8 mouse cellular contexts compared by ENCODE assay signal in the genomic region with DNA sequence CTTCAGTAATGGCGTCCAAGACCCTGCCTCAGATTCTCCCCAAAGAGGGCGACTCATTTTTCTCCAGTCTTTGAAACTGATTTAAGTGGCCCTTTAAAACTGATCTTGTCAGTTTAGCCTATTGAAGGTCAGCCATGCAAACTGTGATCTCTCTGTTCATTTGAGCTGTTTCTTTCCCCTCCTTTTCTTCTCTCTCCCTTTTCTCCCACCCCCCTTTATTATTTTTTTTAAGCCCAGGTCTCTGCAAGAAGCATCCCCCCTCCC. TPM values are rescaled to one million over a fixed set of nuclear protein-coding genes. Genes with fewer than 3 reads are reported as not detected.
DNase-seq lines count a peak whose midpoint lies in the region; ATAC-seq lines count a peak whose summit lies in the region.

No protein-coding gene starts in this region.

- ATAC-seq in kidney, embryonic 15.5 days (replicated peaks; ENCODE audit: low FRiP score): no peak
- no peak for ATAC-seq in forebrain, embryonic 11.5 days (replicated peaks; ENCODE audit: low FRiP score)
- ATAC-seq in limb, embryonic 11.5 days (ENCODE audit: insufficient number of reproducible peaks, low FRiP score, low TSS enrichment, low read depth): no peak
- no peak for ATAC-seq in neural tube, embryonic 14.5 days (ENCODE audit: low read depth)

- H3K27ac ChIP-seq in kidney, embryonic 15.5 days: peak overlapping the region; percentile 100
- peak overlapping the region; percentile 62; the same call in 1 of the 2 replicates for H3K27ac ChIP-seq in forebrain, embryonic 11.5 days (ENCODE audit: low read depth, low read length)
- no peak overlapping the region for H3K27ac ChIP-seq in limb, embryonic 11.5 days (replicated peaks; ENCODE audit: low read depth, low read length)
- H3K27ac ChIP-seq in neural tube, embryonic 14.5 days (ENCODE audit: low read depth, low read length): peak overlapping the region; percentile 58; the same call in 1 of the 2 replicates

- no peak for DNase-seq in kidney, postnatal 14 days
- DNase-seq in forebrain, embryonic 11.5 days (ENCODE audit: low spot score): no peak
- DNase-seq in limb, embryonic 11.5 days (ENCODE audit: low spot score): no peak
- DNase-seq in yolk sac, embryonic 10.5 days (ENCODE audit: low spot score): no peak
- no peak for DNase-seq in T-cell, adult 2 months (ENCODE audit: low spot score)
- no peak for DNase-seq in frontal cortex, postnatal 14 days (ENCODE audit: low spot score in 2 of 2)

- H3K4me2 ChIP-seq in kidney, embryonic 15.5 days: peak overlapping the region; percentile 75
- H3K4me2 ChIP-seq in forebrain, embryonic 11.5 days (ENCODE audit: low read depth, low read length, severe bottlenecking): peak overlapping the region; percentile 75
- peak overlapping the region; percentile 92 for H3K4me2 ChIP-seq in limb, embryonic 11.5 days (ENCODE audit: low read depth, severe bottlenecking)
- peak overlapping the region; percentile 89 for H3K4me2 ChIP-seq in neural tube, embryonic 14.5 days (ENCODE audit: low read depth, low read length)

- H3K4me1 ChIP-seq in kidney, embryonic 15.5 days: peaks cover 15% of the 10 kb centered on the region
- H3K4me1 ChIP-seq in forebrain, embryonic 11.5 days (replicated peaks; ENCODE audit: control insufficient read depth, insufficient read depth, low read length): no peaks in the 10 kb centered on the region
- peaks cover 10% of the 10 kb centered on the region for H3K4me1 ChIP-seq in limb, embryonic 11.5 days (ENCODE audit: control insufficient read depth, insufficient read depth, low read length)
- peaks cover 6% of the 10 kb centered on the region for H3K4me1 ChIP-seq in neural tube, embryonic 14.5 days (ENCODE audit: control insufficient read depth, insufficient read depth, low read length)

- H3K9ac ChIP-seq in kidney, embryonic 15.5 days: peak overlapping the region; percentile 98
- H3K9ac ChIP-seq in forebrain, embryonic 11.5 days (ENCODE audit: low read length): peak overlapping the region; percentile 98
- peak overlapping the region; percentile 22; the same call in 1 of the 2 replicates for H3K9ac ChIP-seq in limb, embryonic 11.5 days (ENCODE audit: low read length)
- H3K9ac ChIP-seq in neural tube, embryonic 14.5 days (replicated peaks; ENCODE audit: low read depth, low read length): peak overlapping the region; percentile 54; the same call in 1 of the 2 replicates

- peaks cover 36% of the 10 kb centered on the region for H3K36me3 ChIP-seq in kidney, embryonic 15.5 days
- H3K36me3 ChIP-seq in forebrain, embryonic 11.5 days (ENCODE audit: control insufficient read depth, insufficient read depth, low read length): no peaks in the 10 kb centered on the region
- H3K36me3 ChIP-seq in limb, embryonic 11.5 days (ENCODE audit: control insufficient read depth, insufficient read depth, low read length): no peaks in the 10 kb centered on the region
- H3K36me3 ChIP-seq in neural tube, embryonic 14.5 days (ENCODE audit: control insufficient read depth, insufficient read depth, low read length): peaks cover 5% of the 10 kb centered on the region; the same call in 1 of the 2 replicates

- 18% methylated on average over 2 of the region's 2 CpGs for WGBS in kidney, embryonic 15.5 days
- 5% methylated on average over 2 of the region's 2 CpGs for WGBS in forebrain, embryonic 11.5 days
- 17% methylated on average over 2 of the region's 2 CpGs for WGBS in limb, embryonic 11.5 days
- WGBS in neural tube, embryonic 14.5 days: 0% methylated on average over 2 of the region's 2 CpGs

- H3K4me3 ChIP-seq in kidney, embryonic 15.5 days (replicated peaks): peak overlapping the region; percentile 84
- H3K4me3 ChIP-seq in forebrain, embryonic 11.5 days (ENCODE audit: low read depth, low read length): peak overlapping the region; percentile 79
- H3K4me3 ChIP-seq in limb, embryonic 11.5 days (ENCODE audit: low read depth, low read length): peak overlapping the region; percentile 76
- peak overlapping the region; percentile 86 for H3K4me3 ChIP-seq in neural tube, embryonic 14.5 days (ENCODE audit: low read depth, low read length)

- no peaks in the 10 kb centered on the region for H3K9me3 ChIP-seq in kidney, embryonic 15.5 days (replicated peaks)
- H3K9me3 ChIP-seq in forebrain, embryonic 11.5 days (ENCODE audit: control insufficient read depth, low read length): no peaks in the 10 kb centered on the region
- H3K9me3 ChIP-seq in limb, embryonic 11.5 days (ENCODE audit: control insufficient read depth, low read length): no peaks in the 10 kb centered on the region
- H3K9me3 ChIP-seq in neural tube, embryonic 14.5 days (ENCODE audit: control insufficient read depth, low read length): no peaks in the 10 kb centered on the region

- H3K27me3 ChIP-seq in kidney, embryonic 15.5 days: no peaks in the 10 kb centered on the region
- peaks cover 30% of the 10 kb centered on the region for H3K27me3 ChIP-seq in forebrain, embryonic 11.5 days (ENCODE audit: control insufficient read depth, insufficient read depth, low read length)
- no peaks in the 10 kb centered on the region for H3K27me3 ChIP-seq in limb, embryonic 11.5 days (ENCODE audit: control insufficient read depth, insufficient read depth, low read length)
- H3K27me3 ChIP-seq in neural tube, embryonic 14.5 days (ENCODE audit: control insufficient read depth, insufficient read depth, low read length): no peaks in the 10 kb centered on the region

RNA-seq across cellular contexts. Expression of gene Nr2f2, which starts 11.2 kb away (rescaled TPM):
- 230 and 240 TPM in 2 replicates for polyA plus RNA-seq in kidney, embryonic 15.5 days (2015; fragmentation: Nextera tagmentation; extraction: Ambion mirVana)
- 124 and 137 TPM in 2 replicates for polyA plus RNA-seq in forebrain, embryonic 11.5 days (2014; fragmentation: Nextera tagmentation; extraction: Ambion mirVana)
- 71.4 and 79.5 TPM in 2 replicates for polyA plus RNA-seq in limb, embryonic 11.5 days (2014; fragmentation: Nextera tagmentation; extraction: Ambion mirVana)
- 72.9 and 89.2 TPM in 2 replicates for polyA plus RNA-seq in neural tube, embryonic 14.5 days (2014; fragmentation: Nextera tagmentation; extraction: Ambion mirVana)

Comparison
In these comparisons a context has a peak if more than half of its experiments do, and no peak if none do; other contexts are left out.
1. H3K9ac ChIP-seq: peak in every context shown above with its lines; median percentile 98 in kidney, embryonic 15.5 days; 98 in forebrain, embryonic 11.5 days; 54 in neural tube, embryonic 14.5 days; 22 in limb, embryonic 11.5 days.